Mouse (Mus musculus): ENCODE results near the gene Hsd11b2. TPM values are rescaled to one million over a fixed set of nuclear protein-coding genes. Genes with fewer than 3 reads are reported as not detected.
A peak's percentile ranks its signal among the peaks of the same experiment; 100 is the strongest.

Hsd11b2 gene
- not detected in 2 replicates for polyA plus RNA-seq (2012)

- Histone ChIP-seq H3K27me3 (ENCODE audit: control insufficient read depth) (peaks cover 59% of the 10 kb centered on the region), H3K9me3 (ENCODE audit: control insufficient read depth, low read length) (no peaks in the 10 kb centered on the region), H3K36me3 (ENCODE audit: control insufficient read depth) (peaks cover 31% of the 10 kb centered on the region), H3K4me3 (replicated peaks) (peak within 1 kb of the TSS; percentile 63), H3K4me1 (ENCODE audit: control insufficient read depth) (peaks cover 68% of the 10 kb centered on the region)
- TF ChIP-seq TAL1 (IDR thresholded peaks at IDR 0.05; ENCODE audit: low read length) (no peak), GATA1 (IDR thresholded peaks at IDR 0.05; ENCODE audit: low read length) (no peak)
Observed at GRCm38 (mm10) chr8:105518436-105519313, at the start of gene Hsd11b2. Hsd11b2 (plus strand) TSS chr8:105518755.

- Histone ChIP-seq H3K4me1 (ENCODE audit: control insufficient read depth) (peaks cover 49% of the 10 kb centered on the region), H3K9me3 (ENCODE audit: control insufficient read depth, low read length) (no peaks in the 10 kb centered on the region), H3K4me3 (replicated peaks) (no peak overlapping the region), H3K36me3 (ENCODE audit: control insufficient read depth) (no peaks in the 10 kb centered on the region), H3K27me3 (ENCODE audit: control insufficient read depth) (peaks cover 71% of the 10 kb centered on the region)
- no peak for TF ChIP-seq TAL1 (IDR thresholded peaks at IDR 0.05; ENCODE audit: low read length)
- no peak for TF ChIP-seq GATA1 (IDR thresholded peaks at IDR 0.05; ENCODE audit: low read length)
Observed at GRCm38 (mm10) chr8:105469041-105469695, 49.4 kb upstream of the Hsd11b2 start.

GRCm38 (mm10) chr8:105469816-105470215, 48.7 kb upstream of the Hsd11b2 start:
- H3K27me3 ChIP-seq (ENCODE audit: control insufficient read depth), result peaks cover 72% of the 10 kb centered on the region
- no peaks in the 10 kb centered on the region for H3K36me3 ChIP-seq (ENCODE audit: control insufficient read depth)
- no peak for TF ChIP-seq TAL1 (IDR thresholded peaks at IDR 0.05; ENCODE audit: low read length)
- H3K9me3 ChIP-seq (ENCODE audit: control insufficient read depth, low read length), result no peaks in the 10 kb centered on the region
- no peak overlapping the region for H3K4me3 ChIP-seq (replicated peaks)
- peaks cover 48% of the 10 kb centered on the region for H3K4me1 ChIP-seq (ENCODE audit: control insufficient read depth)

- Histone ChIP-seq H3K4me1 (ENCODE audit: control insufficient read depth) (peaks cover 46% of the 10 kb centered on the region), H3K27me3 (ENCODE audit: control insufficient read depth) (peaks cover 72% of the 10 kb centered on the region), H3K9me3 (ENCODE audit: control insufficient read depth, low read length) (no peaks in the 10 kb centered on the region), H3K4me3 (replicated peaks) (no peak overlapping the region), H3K36me3 (ENCODE audit: control insufficient read depth) (no peaks in the 10 kb centered on the region)
- TF ChIP-seq TAL1 (IDR thresholded peaks at IDR 0.05; ENCODE audit: low read length) (no peak), GATA1 (IDR thresholded peaks at IDR 0.05; ENCODE audit: low read length) (no peak)
Observed at GRCm38 (mm10) chr8:105470262-105470661, 48.3 kb upstream of the Hsd11b2 start.

- peaks cover 69% of the 10 kb centered on the region for H3K27me3 ChIP-seq (ENCODE audit: control insufficient read depth)
- TF ChIP-seq GATA1 (IDR thresholded peaks at IDR 0.05; ENCODE audit: low read length) (no peak), TAL1 (IDR thresholded peaks at IDR 0.05; ENCODE audit: low read length) (no peak)
- H3K4me3 ChIP-seq (replicated peaks), result peak overlapping the region; percentile 44
- no peaks in the 10 kb centered on the region for H3K9me3 ChIP-seq (ENCODE audit: control insufficient read depth, low read length)
- H3K36me3 ChIP-seq (ENCODE audit: control insufficient read depth), result no peaks in the 10 kb centered on the region
- peaks cover 46% of the 10 kb centered on the region for H3K4me1 ChIP-seq (ENCODE audit: control insufficient read depth)
Observed at GRCm38 (mm10) chr8:105470681-105471313, 47.8 kb upstream of the Hsd11b2 start.

- peak within 1 kb of the TSS; percentile 44 for H3K4me3 ChIP-seq (replicated peaks)
- no peak for TF ChIP-seq TAL1 (IDR thresholded peaks at IDR 0.05; ENCODE audit: low read length)
- TF ChIP-seq GATA1 (IDR thresholded peaks at IDR 0.05; ENCODE audit: low read length), result no peak
- H3K36me3 ChIP-seq (ENCODE audit: control insufficient read depth), result no peaks in the 10 kb centered on the region
- H3K4me1 ChIP-seq (ENCODE audit: control insufficient read depth), result peaks cover 46% of the 10 kb centered on the region
- no peaks in the 10 kb centered on the region for H3K9me3 ChIP-seq (ENCODE audit: control insufficient read depth, low read length)
- H3K27me3 ChIP-seq (ENCODE audit: control insufficient read depth), result peaks cover 62% of the 10 kb centered on the region
Observed at GRCm38 (mm10) chr8:105471314-105472015, 47.1 kb upstream of the Hsd11b2 start, which contains the start of gene Tppp3. Tppp3 (minus strand) TSS chr8:105471526.

- H3K4me1 ChIP-seq (ENCODE audit: control insufficient read depth), result peaks cover 49% of the 10 kb centered on the region
- TF ChIP-seq TAL1 (IDR thresholded peaks at IDR 0.05; ENCODE audit: low read length), result no peak
- no peak for TF ChIP-seq GATA1 (IDR thresholded peaks at IDR 0.05; ENCODE audit: low read length)
- H3K9me3 ChIP-seq (ENCODE audit: control insufficient read depth, low read length), result no peaks in the 10 kb centered on the region
- no peaks in the 10 kb centered on the region for H3K36me3 ChIP-seq (ENCODE audit: control insufficient read depth)
- no peak overlapping the region for H3K4me3 ChIP-seq (replicated peaks)
- peaks cover 59% of the 10 kb centered on the region for H3K27me3 ChIP-seq (ENCODE audit: control insufficient read depth)
Observed at GRCm38 (mm10) chr8:105472414-105472932, 46.1 kb upstream of the Hsd11b2 start.

- TF ChIP-seq GATA1 (IDR thresholded peaks at IDR 0.05; ENCODE audit: low read length), result no peak
- TF ChIP-seq TAL1 (IDR thresholded peaks at IDR 0.05; ENCODE audit: low read length), result no peak
- Histone ChIP-seq H3K36me3 (ENCODE audit: control insufficient read depth) (no peaks in the 10 kb centered on the region), H3K9me3 (ENCODE audit: control insufficient read depth, low read length) (no peaks in the 10 kb centered on the region), H3K4me3 (replicated peaks) (no peak overlapping the region), H3K27me3 (ENCODE audit: control insufficient read depth) (peaks cover 57% of the 10 kb centered on the region), H3K4me1 (ENCODE audit: control insufficient read depth) (peaks cover 48% of the 10 kb centered on the region)
Observed at GRCm38 (mm10) chr8:105472983-105473382, 45.6 kb upstream of the Hsd11b2 start.

Data from erythroblast, embryonic 14.5 days (primary cell).